In the genomic region with DNA sequence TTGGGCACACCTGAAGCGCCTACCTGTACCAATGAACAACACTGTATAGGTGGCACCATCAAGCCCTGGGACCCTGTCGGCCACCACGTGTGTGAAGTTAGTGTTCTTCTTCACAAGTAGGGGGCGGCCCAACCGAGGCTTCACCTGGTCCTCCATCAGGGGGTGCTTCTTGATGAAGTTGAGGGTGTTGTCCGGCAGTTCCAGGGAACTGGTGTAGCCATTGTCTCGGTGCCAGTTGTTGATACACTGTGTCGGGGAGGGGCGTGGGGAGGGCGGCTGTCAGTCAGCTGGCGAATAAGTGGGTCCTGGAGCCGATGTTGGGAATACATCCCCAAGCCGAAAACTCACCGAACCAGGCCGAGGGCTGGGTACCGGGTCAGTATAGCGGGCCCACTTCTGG, we compare ENCODE assay signal across 33 mouse cellular contexts. TPM values are rescaled to one million over a fixed set of nuclear protein-coding genes. Genes with fewer than 3 reads are reported as not detected.
DNase-seq lines count a peak whose midpoint lies in the region; ATAC-seq and TF ChIP-seq lines count a peak whose summit lies in the region.
"Had no signal": no experiment of that assay in that cellular context is flagged by ENCODE, and none has a peak within 500 bp of the region (broad histone marks: within the 10 kb centered on the region; RNA-seq: fewer than 3 reads in every experiment).

No protein-coding gene starts in this region.

- TF ChIP-seq CTCF in forebrain, postnatal 0 days (IDR thresholded peaks at IDR 0.05; ENCODE audit: low read depth), result 0 out of 2 replicates have a peak, but pooled peaks have one; percentile 4
- peak in 1 of 2 experiments; percentile 26; a peak in 2 of 4 replicates for TF ChIP-seq CTCF in CH12.LX (conservative IDR thresholded peaks at IDR 0.05 in 1 of 2, IDR thresholded peaks at IDR 0.05 in 1 of 2; ENCODE audit: low read depth in 2 of 2, low read length in 2 of 2)

- TF ChIP-seq EP300 in CH12.LX (IDR thresholded peaks at IDR 0.05; ENCODE audit: low read length), result no peak

- no peaks in the 10 kb centered on the region for H3K27me3 ChIP-seq in forebrain, postnatal 0 days (ENCODE audit: insufficient read depth, low read length)
- H3K27me3 ChIP-seq in forebrain, embryonic 12.5 days, result no peaks in the 10 kb centered on the region
- H3K27me3 ChIP-seq in kidney, embryonic 15.5 days, result no peaks in the 10 kb centered on the region
- H3K27me3 ChIP-seq in CH12.LX (replicated peaks), result peaks cover 2% of the 10 kb centered on the region
- H3K27me3 ChIP-seq: heart, embryonic 13.5 days; intestine, embryonic 15.5 days; limb, embryonic 15.5 days; Patski had no signal

- H3K4me3 ChIP-seq in forebrain, postnatal 0 days (ENCODE audit: low read depth, low read length), result no peak overlapping the region
- no peak overlapping the region for H3K4me3 ChIP-seq in forebrain, embryonic 12.5 days (replicated peaks)
- H3K4me3 ChIP-seq in kidney, embryonic 15.5 days (replicated peaks), result no peak overlapping the region
- no peak overlapping the region for H3K4me3 ChIP-seq in CH12.LX (replicated peaks in 1 of 3; ENCODE audit: low read depth in 2 of 3, low read length in 2 of 3, poor library complexity in 1 of 3)
- H3K4me3 ChIP-seq: heart, embryonic 13.5 days; hindbrain, embryonic 10.5 days; intestine, embryonic 15.5 days; limb, embryonic 10.5 days; limb, embryonic 15.5 days; liver, embryonic 13.5 days had no signal

- DNase-seq in cerebellum, adult 11-12 months, result peak; percentile 66
- no peak for DNase-seq in cerebellum, adult 11 months
- no peak for DNase-seq in forebrain, postnatal 0 days
- no peak for DNase-seq in kidney, postnatal 14 days
- no peak for DNase-seq in CH12.LX (ENCODE audit: extremely low read depth)
- DNase-seq in ovary, adult 18-20 months (ENCODE audit: low spot score), result no peak
- DNase-seq: adrenal gland, postnatal 10 days; heart, postnatal 10 days; kidney, adult 9 months; layer of hippocampus, adult 9-11 months; liver, embryonic 13.5 days; lung, adult 18-20 months; right cerebral cortex, adult 18-20 months; spleen, adult 18-20 months; thymus, adult 2 months; thymus, postnatal 36 days had no signal

- in situ Hi-C loops in CH12.LX (cut with MboI; ENCODE audit: low pct_ligation_motif_present, low pct_unique_long_range_greater_than_20kb, low sequenced_read_pairs), result no loop called here

- TF ChIP-seq POLR2A in CH12.LX (IDR thresholded peaks at IDR 0.05; ENCODE audit: low read depth, low read length), result no peak

- H3K36me3 ChIP-seq in forebrain, postnatal 0 days (ENCODE audit: insufficient read depth), result peaks cover 71% of the 10 kb centered on the region
- H3K36me3 ChIP-seq in forebrain, embryonic 12.5 days (replicated peaks), result peaks cover 76% of the 10 kb centered on the region
- peaks cover 76% of the 10 kb centered on the region for H3K36me3 ChIP-seq in kidney, embryonic 15.5 days
- H3K36me3 ChIP-seq in CH12.LX (replicated peaks in 1 of 2; ENCODE audit: control insufficient read depth in 1 of 2, insufficient read depth in 1 of 2, low read length in 1 of 2), result peaks cover 26 to 43% of the 10 kb centered on the region in 2 experiments

- H3K4me2 ChIP-seq in forebrain, postnatal 0 days (ENCODE audit: low read depth), result no peak overlapping the region
- no peak overlapping the region for H3K4me2 ChIP-seq in forebrain, embryonic 12.5 days
- H3K4me2 ChIP-seq in kidney, embryonic 15.5 days, result no peak overlapping the region
- no peak overlapping the region for H3K4me2 ChIP-seq in CH12.LX (ENCODE audit: insufficient read depth, low read depth, poor library complexity, severe bottlenecking)
- H3K4me2 ChIP-seq: heart, embryonic 13.5 days; intestine, embryonic 15.5 days; limb, embryonic 15.5 days; liver, embryonic 13.5 days; midbrain, embryonic 11.5 days had no signal

- dilution Hi-C loops in CH12.LX (cut with MboI; ENCODE audit: extremely low pct_ligation_motif_present, extremely low pct_unique_long_range_greater_than_20kb, low sequenced_read_pairs), result no loop called here

- H3K27ac ChIP-seq in forebrain, postnatal 0 days (ENCODE audit: low read depth, low read length), result no peak overlapping the region
- H3K27ac ChIP-seq in forebrain, embryonic 12.5 days, result no peak overlapping the region
- H3K27ac ChIP-seq in kidney, embryonic 15.5 days, result 0 out of 2 replicates have a peak overlapping the region, but pooled peaks have one; percentile 38
- no peak overlapping the region for H3K27ac ChIP-seq in CH12.LX (ENCODE audit: insufficient read depth, low read depth)
- H3K27ac ChIP-seq: heart, embryonic 13.5 days; hindbrain, embryonic 10.5 days; intestine, embryonic 15.5 days; limb, embryonic 10.5 days; limb, embryonic 15.5 days; liver, embryonic 13.5 days had no signal

- H3K79me2 ChIP-seq in CH12.LX (replicated peaks; ENCODE audit: control insufficient read depth, extremely low read depth, insufficient read depth, poor library complexity, severe bottlenecking), result no peaks in the 10 kb centered on the region

- WGBS in forebrain, postnatal 0 days, result 88% methylated on average over 17 of the region's 17 CpGs
- WGBS in forebrain, embryonic 12.5 days, result 90% methylated on average over 17 of the region's 17 CpGs
- 87% methylated on average over 17 of the region's 17 CpGs for WGBS in kidney, embryonic 15.5 days

- ATAC-seq in forebrain, postnatal 0 days, result no peak
- no peak for ATAC-seq in forebrain, embryonic 12.5 days (ENCODE audit: low FRiP score)
- no peak for ATAC-seq in kidney, embryonic 15.5 days (replicated peaks; ENCODE audit: low FRiP score)
- ATAC-seq: forebrain, embryonic 14.5 days; hindbrain, postnatal 0 days; intestine, embryonic 15.5 days; midbrain, embryonic 16.5 days; Patski had no signal

- no peak overlapping the region for H3K9ac ChIP-seq in forebrain, postnatal 0 days
- no peak overlapping the region for H3K9ac ChIP-seq in forebrain, embryonic 12.5 days
- H3K9ac ChIP-seq in kidney, embryonic 15.5 days, result no peak overlapping the region
- no peak overlapping the region for H3K9ac ChIP-seq in CH12.LX (ENCODE audit: insufficient read depth, low read depth)
- H3K9ac ChIP-seq: heart, embryonic 13.5 days; intestine, embryonic 15.5 days; limb, embryonic 15.5 days; liver, embryonic 13.5 days had no signal

- TF ChIP-seq RAD21 in CH12.LX (IDR thresholded peaks at IDR 0.05; ENCODE audit: low read depth, low read length), result peak; percentile 1

- no peaks in the 10 kb centered on the region for H3K9me3 ChIP-seq in forebrain, postnatal 0 days (ENCODE audit: low read length)
- H3K9me3 ChIP-seq in forebrain, embryonic 12.5 days, result no peaks in the 10 kb centered on the region
- no peaks in the 10 kb centered on the region for H3K9me3 ChIP-seq in kidney, embryonic 15.5 days (replicated peaks)
- H3K9me3 ChIP-seq in CH12.LX (replicated peaks; ENCODE audit: low read length), result no peaks in the 10 kb centered on the region
- H3K9me3 ChIP-seq: heart, embryonic 13.5 days; hindbrain, embryonic 10.5 days; intestine, embryonic 15.5 days; limb, embryonic 10.5 days; limb, embryonic 15.5 days; liver, embryonic 13.5 days had no signal

- H3K4me1 ChIP-seq in forebrain, postnatal 0 days (ENCODE audit: insufficient read depth), result peaks cover 17% of the 10 kb centered on the region
- H3K4me1 ChIP-seq in forebrain, embryonic 12.5 days, result peaks cover 48% of the 10 kb centered on the region
- H3K4me1 ChIP-seq in kidney, embryonic 15.5 days, result peaks cover 81% of the 10 kb centered on the region
- H3K4me1 ChIP-seq in CH12.LX (ENCODE audit: control insufficient read depth in 1 of 2, insufficient read depth in 2 of 2), result peaks cover 10 to 21% of the 10 kb centered on the region in 2 experiments

RNA-seq across cellular contexts. Expression of gene Ankrd39, which starts 4.7 kb away (rescaled TPM):
- total RNA-seq in forebrain, postnatal 0 days (2014; rRNA removed), result 19.3 and 25.5 TPM in 2 replicates
- 21.1 and 23.6 TPM in 2 replicates for polyA plus RNA-seq in forebrain, postnatal 0 days (2015; fragmentation: Nextera tagmentation; extraction: Ambion mirVana)
- 16.7 and 17.9 TPM in 2 replicates for polyA plus RNA-seq in forebrain, embryonic 12.5 days (2016; fragmentation: Nextera tagmentation; extraction: Ambion mirVana)
- polyA plus RNA-seq in kidney, embryonic 15.5 days (2015; fragmentation: Nextera tagmentation; extraction: Ambion mirVana), result 26.2 and 26.3 TPM in 2 replicates
- total RNA-seq in CH12.LX (2012; rRNA removed) (11.6 and 14.8 TPM in 2 replicates), CH12.LX (2014; rRNA removed) (4.3 and 5.1 TPM in 2 replicates)
- polyA plus RNA-seq in CH12.LX (2012; ENCODE audit: insufficient read length, low read depth), result 8.5 and 11.6 TPM in 2 replicates

RNA-seq across cellular contexts. Expression of gene Sema4c, which starts 6.2 kb away (rescaled TPM):
- 32.8 and 39.1 TPM in 2 replicates for total RNA-seq in forebrain, postnatal 0 days (2014; rRNA removed)
- polyA plus RNA-seq in forebrain, postnatal 0 days (2015; fragmentation: Nextera tagmentation; extraction: Ambion mirVana), result 17.3 and 24.1 TPM in 2 replicates
- polyA plus RNA-seq in forebrain, embryonic 12.5 days (2016; fragmentation: Nextera tagmentation; extraction: Ambion mirVana), result 29.8 and 31.7 TPM in 2 replicates
- 19.3 and 23.3 TPM in 2 replicates for polyA plus RNA-seq in kidney, embryonic 15.5 days (2015; fragmentation: Nextera tagmentation; extraction: Ambion mirVana)
- total RNA-seq in CH12.LX (2012; rRNA removed) (2.2 and 3.4 TPM in 2 replicates), CH12.LX (2014; rRNA removed) (0.63 and 0.70 TPM in 2 replicates)
- 1.5 and 1.7 TPM in 2 replicates for polyA plus RNA-seq in CH12.LX (2012; ENCODE audit: insufficient read length, low read depth)
- total RNA-seq: neutrophil, adult 5-6 weeks had no signal

RNA-seq across cellular contexts. Expression of gene Gm42417, which starts 12.7 kb away (rescaled TPM):
- total RNA-seq in forebrain, postnatal 0 days (2014; rRNA removed), result 0.38 TPM in 1 of 2 replicates, not detected in the other
- 0.27 TPM in 1 of 2 replicates, not detected in the other for polyA plus RNA-seq in forebrain, postnatal 0 days (2015; fragmentation: Nextera tagmentation; extraction: Ambion mirVana)
- 0.50 TPM in 1 of 2 replicates, not detected in the other for polyA plus RNA-seq in forebrain, embryonic 12.5 days (2016; fragmentation: Nextera tagmentation; extraction: Ambion mirVana)
- 0.32 and 0.75 TPM in 2 replicates for polyA plus RNA-seq in kidney, embryonic 15.5 days (2015; fragmentation: Nextera tagmentation; extraction: Ambion mirVana)
- total RNA-seq in CH12.LX (2012; rRNA removed) (0.08 TPM in 1 of 2 replicates, not detected in the other), CH12.LX (2014; rRNA removed) (not detected in 2 replicates)
- 1.7 and 3.9 TPM in 2 replicates for polyA plus RNA-seq in CH12.LX (2012; ENCODE audit: insufficient read length, low read depth)
- total RNA-seq: hindbrain, postnatal 0 days; megakaryocyte, adult 5-6 weeks; MEL; neutrophil, adult 5-6 weeks had no signal
- polyA plus RNA-seq: embryonic facial prominence, embryonic 11.5 days; forebrain, embryonic 14.5 days; frontal cortex, adult 2 months; heart, embryonic 13.5 days; hindbrain, postnatal 0 days; liver, embryonic 13.5 days; midbrain, embryonic 11.5 days; thymus, adult 2 months had no signal

RNA-seq across cellular contexts. Expression of gene Ankrd23, which starts 15.2 kb away (rescaled TPM):
- 6.3 and 9.8 TPM in 2 replicates for total RNA-seq in forebrain, postnatal 0 days (2014; rRNA removed)
- 4.5 and 5.3 TPM in 2 replicates for polyA plus RNA-seq in forebrain, postnatal 0 days (2015; fragmentation: Nextera tagmentation; extraction: Ambion mirVana)
- polyA plus RNA-seq in forebrain, embryonic 12.5 days (2016; fragmentation: Nextera tagmentation; extraction: Ambion mirVana), result 14.8 and 15.0 TPM in 2 replicates
- 21.8 and 22.1 TPM in 2 replicates for polyA plus RNA-seq in kidney, embryonic 15.5 days (2015; fragmentation: Nextera tagmentation; extraction: Ambion mirVana)
- total RNA-seq in CH12.LX (2012; rRNA removed) (6.1 and 6.7 TPM in 2 replicates), CH12.LX (2014; rRNA removed) (2.8 and 4.1 TPM in 2 replicates)
- 3.7 and 4.9 TPM in 2 replicates for polyA plus RNA-seq in CH12.LX (2012; ENCODE audit: insufficient read length, low read depth)

RNA-seq across cellular contexts. Expression of gene Cnnm3, which starts 40.2 kb away (rescaled TPM):
- 25.6 and 29.1 TPM in 2 replicates for total RNA-seq in forebrain, postnatal 0 days (2014; rRNA removed)
- 3.7 and 4.8 TPM in 2 replicates for polyA plus RNA-seq in forebrain, postnatal 0 days (2015; fragmentation: Nextera tagmentation; extraction: Ambion mirVana)
- polyA plus RNA-seq in forebrain, embryonic 12.5 days (2016; fragmentation: Nextera tagmentation; extraction: Ambion mirVana), result 3.4 and 4.5 TPM in 2 replicates
- 3.7 and 4.0 TPM in 2 replicates for polyA plus RNA-seq in kidney, embryonic 15.5 days (2015; fragmentation: Nextera tagmentation; extraction: Ambion mirVana)
- total RNA-seq in CH12.LX (2012; rRNA removed) (8.4 and 9.2 TPM in 2 replicates), CH12.LX (2014; rRNA removed) (2.8 and 3.0 TPM in 2 replicates)
- 7.1 and 8.8 TPM in 2 replicates for polyA plus RNA-seq in CH12.LX (2012; ENCODE audit: insufficient read length, low read depth)
